ENCODE assay signal across 34 mouse cellular contexts in the genomic region with DNA sequence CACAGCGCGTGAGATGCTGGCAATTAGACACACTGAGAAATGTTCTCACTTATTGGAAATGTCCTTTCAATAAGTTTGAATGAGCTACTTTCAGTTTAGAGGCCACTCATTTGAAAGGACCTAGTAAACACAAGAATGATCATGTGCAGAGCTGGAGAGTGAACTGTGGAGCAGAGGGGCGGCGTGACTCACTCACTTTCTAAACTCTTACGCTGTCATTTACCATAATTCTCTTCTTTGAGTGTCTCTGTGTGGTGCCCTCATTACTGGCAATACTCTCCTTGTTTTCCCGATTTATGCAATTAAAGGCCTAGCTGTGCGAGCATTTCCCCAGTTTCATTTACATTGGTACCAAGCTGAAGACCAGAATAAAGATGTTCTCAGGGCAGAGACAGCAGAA. TPM values are rescaled to one million over a fixed set of nuclear protein-coding genes. Genes with fewer than 3 reads are reported as not detected.
"Had no signal": no experiment of that assay in that cellular context is flagged by ENCODE, and none has a peak within 500 bp of the region (broad histone marks: within the 10 kb centered on the region; RNA-seq: fewer than 3 reads in every experiment).

No protein-coding gene starts in this region.

- H3K9me3 ChIP-seq: heart, embryonic 13.5 days; heart, embryonic 15.5 days; hindbrain, embryonic 10.5 days; hindbrain, embryonic 15.5 days; intestine, embryonic 15.5 days; limb, embryonic 10.5 days; limb, embryonic 12.5 days; liver, embryonic 13.5 days had no signal

- H3K4me2 ChIP-seq: heart, embryonic 11.5 days; heart, embryonic 13.5 days; heart, embryonic 15.5 days; hindbrain, embryonic 15.5 days; intestine, embryonic 15.5 days; limb, embryonic 12.5 days; liver, embryonic 11.5 days; liver, embryonic 13.5 days had no signal

- DNase-seq: gastrocnemius, postnatal 14 days; gastrocnemius, postnatal 36 days; heart, adult 11 months; heart, adult 2 months; heart, postnatal 4 days; kidney, adult 18-20 months; kidney, adult 8-10 months; kidney, postnatal 10 days; kidney, postnatal 25 days; kidney, postnatal 4 days; liver; liver, embryonic 13.5 days had no signal

- H3K9ac ChIP-seq: heart, embryonic 13.5 days; heart, embryonic 15.5 days; hindbrain, embryonic 15.5 days; intestine, embryonic 15.5 days; limb, embryonic 12.5 days; liver, embryonic 13.5 days had no signal

- H3K27ac ChIP-seq: heart, adult 2 months; heart, embryonic 13.5 days; heart, embryonic 15.5 days; hindbrain, embryonic 10.5 days; hindbrain, embryonic 15.5 days; intestine, embryonic 15.5 days; layer of hippocampus, adult 2 months; left cerebral cortex, adult 2 months; limb, embryonic 10.5 days; limb, embryonic 12.5 days; liver, embryonic 13.5 days had no signal

- ATAC-seq: inflammation-experienced regulatory T-cells, adult 6 months; intestine, embryonic 15.5 days; intestine, postnatal 0 days had no signal

- H3K4me1 ChIP-seq: heart, embryonic 13.5 days; heart, embryonic 15.5 days; hindbrain, embryonic 10.5 days; hindbrain, embryonic 15.5 days; intestine, embryonic 15.5 days; limb, embryonic 10.5 days; limb, embryonic 12.5 days; liver, embryonic 13.5 days had no signal

- H3K27me3 ChIP-seq: heart, embryonic 13.5 days; heart, embryonic 15.5 days; hindbrain, embryonic 15.5 days; intestine, embryonic 15.5 days; limb, embryonic 12.5 days; liver, embryonic 13.5 days had no signal

- H3K4me3 ChIP-seq: heart, adult 2 months; heart, embryonic 13.5 days; heart, embryonic 15.5 days; hindbrain, embryonic 10.5 days; hindbrain, embryonic 15.5 days; intestine, embryonic 15.5 days; layer of hippocampus, adult 2 months; left cerebral cortex, adult 2 months; limb, embryonic 10.5 days; limb, embryonic 12.5 days; liver, embryonic 13.5 days had no signal

- H3K36me3 ChIP-seq: heart, embryonic 13.5 days; heart, embryonic 15.5 days; hindbrain, embryonic 10.5 days; hindbrain, embryonic 15.5 days; intestine, embryonic 15.5 days; limb, embryonic 10.5 days; limb, embryonic 12.5 days; liver, embryonic 13.5 days had no signal

RNA-seq across cellular contexts. Expression of a gene that starts 1.3 kb away (rescaled TPM):
- total RNA-seq: gastrocnemius, adult 18-20 months; gastrocnemius, adult 8-10 months; gastrocnemius, postnatal 14 days; gastrocnemius, postnatal 36 days; heart, adult 2 months; heart, postnatal 25 days; heart, postnatal 4 days; left cerebral cortex, postnatal 36 days had no signal
- polyA plus RNA-seq: gonadal fat pad, adult 2 months; heart, adult 2 months; heart, embryonic 11.5 days; heart, embryonic 13.5 days; heart, embryonic 15.5 days; heart, postnatal 0 days; hindbrain, embryonic 10.5 days; hindbrain, embryonic 15.5 days; intestine, embryonic 15.5 days; intestine, postnatal 0 days; kidney, embryonic 14.5 days; kidney, embryonic 16.5 days; limb, embryonic 10.5 days; limb, embryonic 12.5 days; limb, embryonic 14.5 days; liver, embryonic 11.5 days; liver, embryonic 13.5 days had no signal
